Mouse (Mus musculus) left cerebral cortex, adult 2 months (tissue): Measurements from ENCODE around the gene Plcxd2. TPM values are rescaled to one million over a fixed set of nuclear protein-coding genes. Genes with fewer than 3 reads are reported as not detected.
A peak's percentile ranks its signal among the peaks of the same experiment; 100 is the strongest.

Experiments used
- DNase-seq, 2 experiments: peaks; one replicate each; pipeline ENCODE4 v3.0.0; 2021 to 2022; ENCODE audit warnings: low spot score in 2 of 2, mixed read lengths in 1 of 2; ENCODE audit errors: extremely low spot score in 1 of 2
- H3K27ac ChIP-seq: fragments of 200-600 bp; 2 replicates; pipeline ENCODE4 v1.8.1; 2022
- H3K4me3 ChIP-seq: fragments of 200-600 bp; 2 replicates; pipeline ENCODE4 v1.8.1; 2022
- CTCF ChIP-seq: fragments of 200-600 bp; IDR thresholded peaks from 2 replicates; pipeline ENCODE4 v1.8.1; 2022; ENCODE audit warnings: antibody characterized with exemption, mild to moderate bottlenecking, moderate library complexity
- intact Hi-C: fragments of 180-260 bp; cut with DNase I; formaldehyde crosslinking; loops from one replicate; pipeline ENCODE4 v1.15.1; 2025
- total RNA-seq, 2 experiments: library from RNA; stranded (reverse); gene quantifications; 2 replicates each; pipeline ENCODE4 v1.2.3; 2021

The Plcxd2 gene
- total RNA-seq, 2 experiments from 2014 or later = 83.0 to 88.9 TPM

DNA sequence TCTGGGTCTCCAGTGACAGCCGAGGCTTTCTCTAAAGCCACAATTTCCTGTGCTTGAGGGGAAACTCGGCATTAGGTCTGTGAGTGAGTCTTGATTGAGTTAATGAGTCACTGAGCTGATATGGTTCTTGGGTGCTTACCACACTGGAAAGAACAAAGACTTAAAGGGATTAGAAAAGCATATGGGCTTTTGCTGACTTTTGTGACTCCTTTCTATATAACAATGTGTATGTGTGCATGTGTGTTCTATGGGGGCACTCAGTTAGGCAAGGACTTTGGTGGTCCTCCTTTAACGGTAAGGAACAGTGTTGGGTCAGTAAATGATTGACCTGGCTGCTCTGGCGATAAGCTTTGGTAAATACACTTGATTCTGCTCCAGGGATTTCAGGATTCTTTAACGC, 57.5 kb downstream of the Plcxd2 start:
- TF ChIP-seq CTCF = no peak
- no peak overlapping the region for H3K27ac ChIP-seq
- H3K4me3 ChIP-seq = no peak overlapping the region
- DNase-seq = no peak
- intact Hi-C loops = no loop called here

DNA sequence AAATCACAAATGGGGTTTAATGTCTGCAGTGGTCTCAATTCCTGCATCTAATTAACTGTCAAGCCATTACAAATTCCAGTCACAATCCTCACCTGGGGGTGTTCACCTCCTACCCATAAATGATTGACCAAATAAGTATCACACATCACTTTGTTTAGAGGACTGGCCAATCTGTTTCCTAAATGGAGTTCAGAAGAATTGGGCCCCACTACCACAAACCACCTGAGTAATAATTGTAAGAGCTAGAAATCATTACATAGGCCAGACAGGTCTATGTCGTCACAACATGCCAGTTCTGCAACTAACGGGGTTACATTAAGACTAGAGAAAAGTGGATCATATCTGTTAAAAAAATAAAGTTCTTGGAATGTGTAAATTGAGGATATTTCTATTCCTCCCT, 58.0 kb downstream of the Plcxd2 start:
- DNase-seq = no peak
- no peak for TF ChIP-seq CTCF
- intact Hi-C loops = no loop called here
- Histone ChIP-seq H3K4me3 (no peak overlapping the region), H3K27ac (no peak overlapping the region)

DNA sequence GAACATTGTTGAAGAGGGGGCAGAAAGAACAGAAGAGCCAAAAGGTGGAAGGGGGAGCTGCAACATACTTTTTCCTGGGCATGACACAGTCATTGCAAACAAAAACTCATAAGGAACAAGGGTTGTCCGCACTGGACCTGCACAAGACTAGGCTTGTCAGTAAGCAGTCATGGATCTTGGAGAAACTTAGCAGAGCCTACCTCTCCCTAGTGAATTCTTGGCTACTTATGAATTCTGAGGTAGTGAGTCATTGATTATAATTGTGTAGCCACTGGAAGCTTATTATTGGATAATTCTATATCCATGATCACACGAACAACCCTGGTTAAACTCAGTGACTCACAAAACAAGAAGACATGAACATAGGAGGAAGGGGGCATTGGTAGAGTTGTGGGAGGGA, 63.7 kb downstream of the Plcxd2 start:
- no peak for TF ChIP-seq CTCF
- no peak for DNase-seq
- intact Hi-C loops = no loop called here
- H3K27ac ChIP-seq = no peak overlapping the region
- no peak overlapping the region for H3K4me3 ChIP-seq

DNA sequence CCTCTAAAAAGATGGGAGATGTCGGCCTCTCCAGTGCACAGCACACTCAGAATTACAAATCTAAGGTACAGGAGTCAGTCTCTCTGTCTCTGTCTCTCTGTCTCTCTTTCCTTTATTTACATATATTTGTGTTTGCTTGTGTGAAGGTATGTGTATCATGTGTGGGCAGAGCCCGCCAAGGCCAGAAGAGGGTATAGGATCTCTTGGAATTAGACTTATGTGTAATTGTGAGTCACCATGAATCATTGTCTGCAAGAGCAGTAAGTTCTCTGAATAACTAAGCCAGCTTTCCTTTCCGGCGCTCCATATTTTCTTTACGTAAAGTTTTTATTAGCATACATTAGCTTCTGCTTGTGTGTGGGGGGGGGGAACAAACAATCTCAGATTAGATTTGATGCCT, 64.4 kb downstream of the Plcxd2 start:
- no peak for TF ChIP-seq CTCF
- no peak for DNase-seq
- Histone ChIP-seq H3K27ac (no peak overlapping the region), H3K4me3 (no peak overlapping the region)
- intact Hi-C loops = no loop called here

DNA sequence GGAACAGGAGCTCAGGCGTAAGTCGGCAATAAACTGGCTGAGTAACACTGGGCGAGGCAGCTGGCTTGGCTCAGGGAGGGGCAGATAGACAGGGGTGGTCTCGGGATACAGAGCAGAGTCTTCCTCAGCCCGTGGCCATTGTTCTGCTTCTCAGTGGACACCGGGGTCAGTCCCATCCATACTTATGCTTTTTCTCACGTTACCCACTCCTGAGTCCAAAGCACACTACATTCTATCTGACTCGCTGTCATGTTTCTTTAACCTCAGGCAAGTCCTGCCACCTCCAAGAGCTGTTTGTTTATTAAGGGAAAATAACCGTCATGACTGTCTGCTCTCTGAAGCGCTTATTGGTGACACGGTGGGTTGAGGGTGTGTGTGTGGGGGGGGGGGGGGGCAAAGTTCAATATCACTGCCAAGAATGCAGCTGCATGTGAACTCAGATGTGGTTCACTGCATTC, 64.8 kb downstream of the Plcxd2 start:
- Histone ChIP-seq H3K27ac (no peak overlapping the region), H3K4me3 (no peak overlapping the region)
- intact Hi-C loops = no loop called here
- no peak for DNase-seq
- TF ChIP-seq CTCF = no peak

DNA sequence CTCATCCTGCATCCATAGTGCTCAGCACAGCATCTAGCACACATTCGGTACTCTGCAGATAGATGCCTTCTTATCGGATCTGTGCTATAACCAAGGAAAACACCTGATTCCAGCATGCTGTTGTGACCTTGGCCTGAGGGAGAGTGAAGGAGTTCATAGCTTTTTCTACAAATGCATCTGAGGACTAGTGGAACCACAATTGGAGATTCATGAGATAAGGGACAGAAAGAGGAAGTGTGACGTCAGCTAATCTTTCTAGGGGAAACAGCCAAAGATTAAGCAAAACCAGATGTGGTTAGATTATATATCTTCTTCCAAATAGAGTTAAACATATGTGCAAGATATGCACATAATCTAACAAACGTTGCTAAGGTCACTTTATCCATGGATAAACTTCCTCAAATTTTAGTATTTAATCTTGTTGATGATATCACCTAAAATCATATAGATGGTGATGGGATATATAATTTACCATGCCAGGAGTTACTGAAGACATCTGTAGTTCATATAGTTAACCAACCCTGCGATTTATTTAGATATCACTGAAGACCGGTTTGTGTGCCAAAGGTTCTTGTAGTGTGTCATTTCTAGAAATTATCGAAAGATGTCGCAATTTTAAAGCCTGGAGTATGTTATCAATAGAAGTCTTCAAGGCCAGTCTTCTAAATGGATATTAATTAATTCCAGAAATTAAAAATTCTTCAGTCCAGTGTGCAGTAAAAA, 67.7 kb downstream of the Plcxd2 start:
- TF ChIP-seq CTCF = no peak
- DNase-seq = no peak
- intact Hi-C loops = no loop called here
- Histone ChIP-seq H3K4me3 (no peak overlapping the region), H3K27ac (no peak overlapping the region)

DNA sequence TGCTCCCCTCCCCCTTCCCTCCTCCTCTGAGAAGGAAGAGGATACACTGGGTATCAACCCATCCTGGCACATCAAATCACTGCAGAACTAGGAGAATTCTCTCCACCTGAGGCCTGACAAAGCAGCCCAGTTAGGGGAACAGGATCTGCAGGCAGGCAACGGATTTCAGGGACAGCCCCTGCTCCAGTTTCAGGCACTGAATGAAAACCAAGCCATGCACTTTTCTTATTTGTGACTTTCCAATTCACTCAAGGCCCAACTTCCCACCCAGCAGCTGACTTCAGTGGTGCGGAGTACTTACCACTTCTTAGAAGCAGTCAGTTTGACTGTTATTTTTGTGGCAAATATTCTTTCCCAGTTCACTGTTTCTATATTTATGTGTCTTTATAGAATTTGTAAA, 69.3 kb downstream of the Plcxd2 start:
- no peak for TF ChIP-seq CTCF
- intact Hi-C loops = no loop called here
- no peak overlapping the region for H3K4me3 ChIP-seq
- DNase-seq = no peak
- no peak overlapping the region for H3K27ac ChIP-seq

DNA sequence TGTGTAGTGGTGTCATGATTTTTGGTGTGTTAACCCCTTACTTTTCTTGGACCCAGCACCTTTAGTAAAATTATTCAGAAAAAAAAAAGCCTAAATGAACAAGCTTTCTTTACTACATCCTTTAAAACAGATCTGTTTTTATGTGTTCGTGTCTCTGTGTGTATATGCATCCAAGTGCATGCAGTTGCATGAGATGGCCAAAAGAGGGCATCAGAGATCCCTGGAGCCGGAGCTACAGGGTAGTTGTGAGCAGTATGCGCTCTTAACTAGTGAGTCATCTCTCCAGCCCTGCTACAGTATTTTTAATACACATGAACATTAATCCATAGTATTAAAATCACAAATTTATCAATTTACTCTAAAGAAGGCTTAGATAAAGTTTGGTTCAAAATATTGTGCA, 70.6 kb downstream of the Plcxd2 start:
- no peak for DNase-seq
- Histone ChIP-seq H3K4me3 (no peak overlapping the region), H3K27ac (no peak overlapping the region)
- intact Hi-C loops = no loop called here
- TF ChIP-seq CTCF = peak; percentile 1

DNA sequence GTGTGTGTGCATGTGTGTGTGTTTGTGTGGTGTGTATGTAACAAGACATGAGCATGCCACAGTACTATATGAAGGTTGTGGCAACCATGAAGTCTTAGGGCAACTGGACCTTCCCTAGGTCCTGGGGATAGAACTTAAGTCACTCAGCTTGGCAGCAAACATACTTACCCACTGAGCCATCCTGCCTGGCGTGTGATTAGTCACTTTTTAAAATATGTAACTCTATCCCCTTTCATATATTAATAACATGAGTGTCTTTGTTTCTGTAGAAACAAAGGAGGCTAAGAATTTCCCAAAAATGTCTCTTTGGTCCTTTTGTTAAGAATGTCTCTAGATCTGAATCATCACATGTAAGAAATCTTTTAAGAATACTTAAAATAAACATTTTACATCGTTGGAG, 72.6 kb downstream of the Plcxd2 start:
- TF ChIP-seq CTCF = no peak
- DNase-seq = no peak
- no peak overlapping the region for H3K27ac ChIP-seq
- H3K4me3 ChIP-seq = no peak overlapping the region
- intact Hi-C loops = no loop called here

DNA sequence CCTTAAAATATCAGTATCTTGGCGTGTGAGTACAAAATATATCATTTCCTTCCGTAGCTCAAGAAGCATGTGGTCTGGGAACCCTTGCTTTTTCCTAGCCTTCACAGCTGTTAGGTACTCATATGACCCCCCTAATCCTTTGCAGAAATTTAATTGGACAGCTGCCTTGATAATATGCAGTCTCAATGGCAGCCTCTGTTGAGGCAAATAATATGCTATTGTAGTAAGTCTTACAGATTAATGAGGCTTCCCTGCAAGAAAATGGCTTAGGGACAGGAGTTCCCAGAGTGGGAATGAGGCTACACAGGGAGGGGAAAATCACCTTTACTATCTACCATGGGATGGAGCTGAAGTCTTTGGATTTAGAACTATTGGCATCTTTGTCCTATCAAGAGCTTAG, 73.5 kb downstream of the Plcxd2 start:
- no peak for TF ChIP-seq CTCF
- Histone ChIP-seq H3K27ac (no peak overlapping the region), H3K4me3 (no peak overlapping the region)
- intact Hi-C loops = no loop called here
- DNase-seq = no peak

DNA sequence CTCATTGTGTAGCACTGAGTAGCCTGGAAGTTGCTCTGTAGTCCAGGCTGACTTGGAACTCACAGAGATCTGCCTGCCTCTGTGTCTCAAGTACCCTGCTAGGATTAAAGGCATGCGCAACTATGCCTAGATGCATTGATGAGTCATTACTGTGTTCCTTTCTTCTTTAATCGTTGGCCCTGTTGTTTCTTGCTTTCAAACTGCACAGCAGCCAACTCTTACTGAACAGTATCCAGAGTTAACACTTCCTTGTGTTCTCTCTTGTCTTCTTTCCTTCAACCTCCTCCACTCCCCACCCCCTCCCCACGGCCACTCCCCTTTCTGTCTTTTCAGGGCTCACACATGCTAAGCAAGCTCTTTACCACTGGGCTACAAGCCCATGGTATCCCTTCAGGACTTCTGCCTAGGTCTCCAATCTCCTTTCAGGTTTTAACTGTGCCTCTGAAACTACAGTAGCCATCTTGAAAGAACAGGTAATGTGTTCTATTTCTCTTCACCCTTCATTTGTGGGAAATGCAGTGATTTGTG, 74.0 kb downstream of the Plcxd2 start:
- TF ChIP-seq CTCF = no peak
- no peak for DNase-seq
- intact Hi-C loops = no loop called here
- no peak overlapping the region for H3K4me3 ChIP-seq
- no peak overlapping the region for H3K27ac ChIP-seq

DNA sequence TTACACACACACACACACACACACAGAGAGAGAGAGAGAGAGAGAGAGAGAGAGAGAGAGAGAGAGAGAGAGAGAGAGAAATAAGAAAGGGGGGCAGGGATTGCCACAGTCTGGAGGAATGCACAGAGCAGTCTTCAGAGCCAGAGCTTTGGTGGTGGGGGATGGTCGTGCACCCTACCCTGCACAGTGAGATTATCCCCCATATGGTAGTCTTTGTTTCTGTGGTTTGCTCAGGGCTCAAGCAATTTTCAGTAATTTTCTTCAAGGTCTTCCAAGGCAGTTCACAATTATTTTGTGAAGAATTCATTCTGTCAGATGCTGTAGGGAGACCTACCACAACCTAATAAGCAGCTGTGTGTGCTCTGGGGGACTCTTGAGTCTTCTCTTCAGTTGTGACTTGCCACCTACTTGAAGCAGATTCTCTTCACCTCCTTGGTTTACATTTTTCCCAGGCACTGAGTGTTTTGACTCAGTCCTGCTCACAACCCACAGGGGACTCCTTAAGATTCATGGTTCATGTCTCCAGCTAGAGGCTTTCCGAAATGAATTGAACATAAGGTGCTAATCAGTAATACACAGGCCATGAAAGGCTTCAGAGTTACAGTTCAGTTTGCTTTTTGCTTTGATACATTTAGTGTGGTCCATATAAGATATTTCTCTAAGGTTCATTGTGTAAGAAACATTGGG, 75.2 kb downstream of the Plcxd2 start:
- intact Hi-C loops = no loop called here
- DNase-seq = no peak
- no peak for TF ChIP-seq CTCF
- H3K27ac ChIP-seq = no peak overlapping the region
- H3K4me3 ChIP-seq = no peak overlapping the region

DNA sequence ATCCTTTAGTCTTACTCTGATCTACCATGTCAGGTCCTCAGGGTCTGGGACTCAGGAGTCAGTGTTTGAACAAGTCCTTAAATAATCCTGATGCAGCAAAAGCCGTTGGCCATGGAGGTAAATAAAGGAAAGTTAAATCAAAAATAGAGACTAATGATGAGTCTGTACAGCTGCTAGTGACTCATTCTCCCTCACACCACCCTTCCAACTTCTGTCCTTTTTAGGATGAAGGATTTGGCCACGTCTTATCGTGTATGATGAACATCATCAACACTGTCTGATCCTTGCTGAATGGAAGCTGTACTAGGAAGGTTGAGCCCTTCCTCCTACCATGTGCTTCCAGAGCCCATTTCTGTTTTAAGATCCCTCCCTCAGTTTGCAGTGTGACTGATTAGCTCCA, 79.7 kb downstream of the Plcxd2 start:
- no peak for TF ChIP-seq CTCF

More for the DNA sequence above, 79.7 kb downstream of the Plcxd2 start:
- no peak overlapping the region for H3K4me3 ChIP-seq
- intact Hi-C loops = no loop called here
- no peak overlapping the region for H3K27ac ChIP-seq
- no peak for DNase-seq
